Mouse (Mus musculus) mature B cell (primary cell): ENCODE measurements around the gene Map3k5.
"Not testable (repeated sequence)": the region's sequence is repeated elsewhere in the genome, so short reads cannot be mapped to it uniquely, and the experiment has no call there.

ENCODE experiments used
- in situ Hi-C: fragments of 300-500 bp; cut with MboI; formaldehyde crosslinking; loops from 2 replicates; pipeline ENCODE4 v1.14.3; 2019

Gene Map3k5

DNA sequence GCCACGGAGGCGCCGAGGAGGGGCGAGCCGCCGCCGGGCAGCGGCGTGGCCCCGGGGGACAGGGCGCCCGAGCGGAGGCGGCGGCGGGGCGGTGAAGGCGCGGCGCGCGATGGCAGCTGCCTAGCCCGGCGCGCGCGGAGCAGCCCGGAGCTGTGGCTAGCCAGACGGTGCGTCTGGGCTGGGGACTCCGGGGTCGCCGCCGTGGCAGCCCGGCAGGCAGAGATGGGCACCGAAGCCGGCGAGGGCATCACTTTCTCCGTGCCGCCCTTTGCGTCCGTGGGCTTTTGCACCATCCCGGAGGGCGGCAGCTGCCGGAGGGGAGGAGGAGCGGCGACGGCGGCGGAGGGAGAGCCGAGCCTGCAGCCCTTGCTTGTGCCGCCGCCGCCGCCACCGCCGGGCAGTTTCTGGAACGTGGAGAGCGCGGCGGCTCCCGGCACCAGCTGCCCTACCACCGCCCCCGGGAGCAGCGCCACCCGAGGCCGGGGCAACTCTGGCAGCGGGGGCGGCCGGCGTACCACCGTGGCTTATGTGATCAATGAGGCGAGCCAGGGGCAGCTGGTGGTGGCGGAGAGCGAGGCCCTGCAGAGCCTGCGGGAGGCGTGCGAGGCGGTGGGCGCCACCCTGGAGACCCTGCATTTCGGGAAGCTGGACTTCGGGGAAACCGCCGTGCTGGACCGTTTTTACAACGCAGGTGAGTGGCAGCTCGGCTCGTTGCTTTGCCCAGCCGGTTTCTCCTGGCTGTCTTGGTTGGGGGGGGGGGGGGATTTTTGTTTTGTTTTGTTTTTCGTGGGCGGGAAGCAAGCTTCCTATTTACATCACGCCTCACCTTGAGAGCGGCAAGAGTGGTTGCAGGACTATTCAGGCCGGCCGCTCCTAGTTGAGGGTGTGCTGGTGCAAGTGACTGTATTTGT, at the start of gene Map3k5:
Gene Map3k5, plus strand, starts transcription at position 89 of the 911 bp plus-strand sequence.
- in situ Hi-C loops: loop anchor here (5.0 to 10.0 kb wide), 2 partner anchors 60 to 138 kb away; no protein-coding TSS in a partner anchor

DNA sequence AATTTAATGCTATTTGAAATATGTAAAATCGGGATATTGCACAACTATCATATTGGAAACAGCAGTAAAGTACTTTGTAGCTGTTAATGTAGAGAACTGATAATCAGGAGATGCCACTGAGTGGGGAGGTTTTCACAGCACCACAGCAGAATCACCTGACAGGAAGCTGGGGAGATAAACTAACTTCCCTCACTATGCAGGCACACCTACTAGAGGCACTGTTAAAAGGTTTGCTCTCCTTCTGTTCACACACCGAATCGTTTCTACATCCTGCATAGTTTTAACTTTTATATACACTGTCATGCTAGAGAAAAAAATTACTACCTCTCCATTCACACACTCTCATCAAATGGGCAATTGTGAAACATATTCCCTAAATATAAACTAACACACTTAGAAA, 48.0 kb upstream of the Map3k5 start:
- in situ Hi-C loops: loop anchor here (25.0 kb wide), 1 partner anchor 649 kb away; no protein-coding TSS in a partner anchor

DNA sequence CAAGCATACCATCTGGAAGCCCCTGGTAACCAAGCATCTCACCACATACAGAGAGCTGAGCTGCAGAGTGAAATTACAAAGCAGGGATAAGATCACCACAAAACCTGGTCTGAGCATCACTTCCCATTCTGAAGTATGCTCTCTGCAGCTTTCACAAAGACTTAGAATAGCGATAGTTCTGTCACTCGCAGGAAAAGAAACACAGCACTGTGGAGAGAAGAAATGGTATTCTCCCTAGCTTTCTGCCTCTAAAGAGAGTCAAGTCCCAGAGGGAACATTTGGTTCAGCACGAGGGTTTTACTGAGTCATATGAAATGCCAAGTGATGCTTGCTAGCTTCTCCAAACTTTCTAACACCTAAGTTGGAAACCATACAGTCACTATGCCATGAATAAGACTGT, 44.4 kb upstream of the Map3k5 start:
- in situ Hi-C loops: loop anchor here (25.0 kb wide), 1 partner anchor 653 kb away; no protein-coding TSS in a partner anchor

DNA sequence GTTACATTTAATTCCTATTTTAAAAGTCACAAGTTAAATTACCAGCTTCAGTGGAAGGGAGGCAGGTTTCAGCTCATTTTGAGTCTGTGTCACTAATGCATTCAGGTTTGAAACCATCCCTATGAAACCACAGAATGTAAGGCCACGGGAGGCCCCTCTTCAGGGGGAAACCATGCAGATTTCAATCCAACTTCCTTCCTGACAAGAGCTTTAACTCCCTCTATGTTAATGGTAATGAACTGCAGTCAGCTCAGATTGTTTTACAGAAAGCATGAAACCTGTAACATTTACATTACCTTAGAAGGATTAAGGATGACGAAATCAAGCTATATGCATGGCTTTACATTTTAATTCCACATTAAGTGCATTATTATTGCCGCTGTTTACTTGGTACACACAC, 42.6 kb upstream of the Map3k5 start:
- in situ Hi-C loops: loop anchor here (25.0 kb wide), 1 partner anchor 654 kb away; no protein-coding TSS in a partner anchor

DNA sequence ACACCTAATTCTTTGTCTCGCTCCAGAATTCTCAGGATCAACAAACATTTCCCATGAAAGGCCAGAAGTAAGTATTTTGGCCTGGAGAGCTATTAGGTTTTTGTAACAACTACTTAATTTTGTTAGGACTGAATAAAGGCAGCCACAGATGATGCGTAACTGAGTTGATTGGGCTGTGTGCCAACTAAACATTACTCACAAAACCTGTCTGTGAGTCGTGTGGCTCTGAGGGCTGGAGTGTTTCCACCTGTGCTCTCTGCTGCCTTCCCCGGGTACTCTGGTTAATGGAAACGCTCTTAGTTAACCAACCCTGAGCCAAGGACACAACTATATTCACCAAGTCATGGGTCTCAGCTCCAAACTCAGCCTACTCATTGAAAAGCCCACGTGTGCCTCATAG, 41.1 kb upstream of the Map3k5 start:
- in situ Hi-C loops: loop anchor here (25.0 kb wide), 1 partner anchor 656 kb away; no protein-coding TSS in a partner anchor

DNA sequence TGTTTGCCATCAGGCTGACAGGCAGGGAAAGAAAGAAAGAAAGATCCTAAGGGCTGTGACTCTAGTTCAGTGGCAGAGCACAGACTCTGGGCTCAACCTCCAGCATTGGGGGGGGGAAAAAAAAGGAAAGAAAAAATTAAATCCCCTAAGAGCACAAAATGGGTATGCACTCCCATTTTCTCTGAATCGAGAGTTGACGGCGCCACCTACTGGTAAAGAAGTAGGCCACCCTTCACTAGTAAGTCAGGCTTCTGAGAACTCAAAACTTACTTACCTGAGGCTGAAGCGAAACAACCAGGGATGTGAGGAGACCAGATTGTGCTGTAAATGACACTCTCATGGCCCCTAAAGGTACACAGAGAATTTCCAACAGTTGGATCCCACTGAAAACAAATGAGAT, 40.3 kb upstream of the Map3k5 start:
- in situ Hi-C loops: loop anchor here (25.0 kb wide), 1 partner anchor 657 kb away; no protein-coding TSS in a partner anchor

DNA sequence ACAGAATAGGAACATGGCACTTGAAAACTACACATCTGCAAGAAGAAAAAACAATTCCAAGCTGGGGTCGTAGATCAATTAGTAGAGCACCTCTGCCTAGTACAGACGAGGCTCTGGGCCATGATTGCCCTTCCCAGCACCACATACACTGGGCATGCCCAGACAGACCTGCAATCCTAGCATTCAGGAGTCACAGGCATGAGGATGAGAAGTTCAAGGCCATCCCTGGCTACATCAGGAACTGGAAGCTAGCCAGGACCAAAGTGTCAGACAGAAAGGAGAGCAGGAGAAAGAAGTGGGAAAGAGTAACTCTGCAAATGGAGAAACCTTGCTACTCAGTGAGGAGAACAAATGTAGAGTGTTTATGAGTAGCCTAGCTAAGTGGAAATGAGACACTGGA, 34.1 kb upstream of the Map3k5 start:
- in situ Hi-C loops: no loop called here

DNA sequence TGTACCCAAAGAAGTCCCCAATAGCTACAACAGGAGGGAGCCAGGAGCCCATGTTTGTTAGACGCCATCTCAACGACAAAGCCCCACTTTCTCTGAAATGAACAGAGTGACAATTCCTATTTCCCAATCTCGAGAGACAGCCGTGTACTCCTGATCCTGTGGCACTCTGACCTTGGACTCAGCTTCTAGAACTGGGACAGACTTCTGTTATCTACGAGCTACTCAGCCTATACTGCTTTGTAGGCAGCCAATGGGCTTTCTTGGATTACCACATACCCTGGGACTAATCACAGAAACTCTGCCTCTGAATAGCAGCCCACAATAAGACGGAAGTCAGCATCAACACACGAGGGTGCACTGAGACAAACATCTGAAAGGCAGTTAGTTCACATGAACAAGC, 32.3 kb upstream of the Map3k5 start:
- in situ Hi-C loops: no loop called here

DNA sequence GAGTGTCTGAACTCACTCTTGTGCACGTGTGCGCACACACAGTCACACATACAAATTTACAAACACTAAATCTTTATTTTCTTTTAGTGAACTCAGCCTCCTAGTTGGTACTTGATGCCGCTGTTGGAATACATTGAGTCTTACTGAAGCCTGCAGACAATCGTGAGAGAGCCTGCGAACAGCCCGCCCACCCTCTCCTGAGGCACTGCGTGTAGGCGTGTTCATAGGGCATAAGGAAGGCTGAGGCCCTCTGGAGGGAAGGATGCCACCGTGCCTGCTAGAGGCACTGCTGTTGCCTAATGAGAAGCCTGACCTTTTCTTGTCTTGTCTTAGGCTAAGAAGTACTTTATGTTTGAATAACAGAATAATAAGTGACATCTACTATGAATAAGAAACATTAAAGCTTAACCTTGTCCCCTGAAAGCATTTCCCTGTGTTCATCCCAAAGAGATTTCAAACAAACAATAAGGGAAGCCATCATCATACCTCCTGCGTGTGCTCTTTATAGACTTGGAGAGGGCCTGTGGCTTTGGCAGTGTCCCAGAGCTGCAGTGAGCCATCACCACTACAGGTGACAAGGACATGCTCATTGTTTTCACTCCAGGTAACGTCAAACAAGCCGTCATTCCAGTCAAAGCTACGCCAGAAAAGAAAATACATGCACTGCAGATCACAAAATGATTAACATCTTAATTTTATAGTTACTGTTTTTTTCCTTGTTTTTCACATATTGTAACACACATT, 30.0 kb upstream of the Map3k5 start:
- in situ Hi-C loops: no loop called here

DNA sequence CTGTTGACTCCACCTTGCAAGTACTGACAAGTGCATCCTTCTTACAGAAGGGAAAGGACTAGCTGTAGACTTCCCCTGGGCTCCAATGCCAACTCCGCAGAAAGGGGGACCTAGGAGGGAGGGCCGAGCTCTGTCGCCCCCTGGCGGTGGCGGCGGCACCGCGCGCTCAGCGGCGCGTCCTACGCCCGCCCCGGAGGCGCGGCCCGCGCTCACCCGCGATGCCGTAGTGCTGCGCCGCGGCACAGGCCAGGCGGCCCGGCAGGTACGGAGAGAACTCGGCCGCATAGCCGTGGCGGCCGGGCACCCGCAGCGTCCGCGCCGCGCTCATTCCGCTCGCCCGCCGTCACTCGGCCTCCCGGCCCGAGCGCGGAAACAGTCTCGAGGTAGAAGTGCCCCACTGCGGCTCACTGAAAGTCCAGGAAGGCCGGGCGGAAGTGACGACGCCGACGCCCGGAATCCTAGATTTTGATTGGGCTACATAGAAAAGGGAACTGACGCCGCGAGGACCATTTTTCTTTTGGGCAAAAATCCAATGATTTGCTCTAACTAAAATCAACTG, 26.9 kb upstream of the Map3k5 start, which contains the start of gene Pex7:
Gene Pex7, minus strand, starts transcription at position 444 of the 559 bp plus-strand sequence.
- in situ Hi-C loops: no loop called here

DNA sequence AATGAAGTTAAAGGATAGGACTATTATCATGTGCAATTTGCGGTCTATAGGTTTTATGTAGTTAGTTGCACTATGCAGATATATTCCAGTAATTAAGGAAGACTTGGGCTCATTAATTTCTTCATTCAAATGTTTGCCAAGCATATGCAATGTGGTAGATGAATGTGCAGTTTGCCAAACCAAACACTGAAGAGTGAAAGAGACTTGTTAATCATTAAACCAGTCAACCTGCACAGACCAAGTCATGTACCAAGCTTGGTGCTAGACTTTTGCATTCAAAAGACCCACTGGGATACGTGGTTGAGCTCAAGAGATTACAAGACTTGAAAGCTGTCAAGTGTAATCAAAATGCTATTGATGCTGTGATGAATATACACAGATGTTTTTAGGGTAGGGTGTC, 26.2 kb upstream of the Map3k5 start:
- in situ Hi-C loops: no loop called here

DNA sequence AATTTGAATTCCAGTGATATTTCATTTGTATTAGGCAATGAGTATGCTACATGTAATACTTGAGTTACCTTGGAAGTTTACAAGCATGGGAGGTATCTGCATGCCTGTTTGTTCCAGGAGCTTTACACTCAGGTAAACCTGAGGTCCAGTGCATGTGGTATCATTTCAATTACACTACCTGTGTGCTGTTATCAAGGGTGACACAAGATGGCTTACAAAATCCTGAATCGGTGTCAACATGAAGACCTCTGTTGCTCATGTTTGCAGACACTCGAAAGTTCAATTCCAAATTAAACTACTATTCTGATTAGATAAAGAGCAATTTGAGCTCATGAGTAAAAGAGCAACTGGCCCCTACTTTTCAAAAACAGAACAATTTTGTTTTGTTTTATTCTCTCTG, 23.8 kb upstream of the Map3k5 start:
- in situ Hi-C loops: no loop called here

DNA sequence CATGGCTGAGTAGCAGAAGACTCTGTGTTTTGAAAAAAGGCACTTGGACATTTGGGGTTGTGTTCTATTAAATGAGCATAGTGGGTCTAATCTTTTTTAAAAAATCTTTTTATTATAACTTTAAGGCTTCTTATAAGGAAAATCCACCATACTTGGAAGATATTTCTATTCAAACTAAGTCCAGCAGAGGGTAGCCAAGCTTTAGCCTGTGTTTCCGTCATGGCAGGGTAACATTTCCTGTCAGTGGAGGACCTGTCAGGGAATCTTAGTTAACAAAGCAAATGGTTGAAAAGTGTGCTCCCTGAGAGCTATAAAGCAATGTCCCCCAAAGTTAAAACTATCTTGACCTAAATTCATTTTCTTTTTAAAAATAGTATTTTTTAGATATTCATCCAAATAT, 22.7 kb upstream of the Map3k5 start:
- in situ Hi-C loops: no loop called here

DNA sequence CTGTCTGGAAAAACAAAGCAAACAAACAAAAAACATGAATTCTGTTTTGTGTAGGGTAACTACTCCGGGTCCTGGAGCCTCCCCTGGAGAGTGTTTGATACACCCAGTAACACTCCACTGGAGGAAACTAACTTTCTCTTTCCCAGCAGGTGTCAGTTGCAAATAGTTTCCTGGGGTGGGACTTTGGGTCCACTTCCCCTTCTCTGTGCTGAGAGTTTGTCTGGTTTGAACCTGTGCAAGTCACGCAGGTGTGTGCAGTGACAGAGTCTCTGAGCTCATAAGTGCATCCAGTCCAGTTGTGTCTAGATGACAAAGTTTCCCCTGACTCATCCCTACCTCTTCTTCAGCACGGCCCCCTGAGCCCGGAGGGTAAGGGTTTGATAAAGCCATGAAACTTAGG, 20.5 kb upstream of the Map3k5 start:
- in situ Hi-C loops: no loop called here

DNA sequence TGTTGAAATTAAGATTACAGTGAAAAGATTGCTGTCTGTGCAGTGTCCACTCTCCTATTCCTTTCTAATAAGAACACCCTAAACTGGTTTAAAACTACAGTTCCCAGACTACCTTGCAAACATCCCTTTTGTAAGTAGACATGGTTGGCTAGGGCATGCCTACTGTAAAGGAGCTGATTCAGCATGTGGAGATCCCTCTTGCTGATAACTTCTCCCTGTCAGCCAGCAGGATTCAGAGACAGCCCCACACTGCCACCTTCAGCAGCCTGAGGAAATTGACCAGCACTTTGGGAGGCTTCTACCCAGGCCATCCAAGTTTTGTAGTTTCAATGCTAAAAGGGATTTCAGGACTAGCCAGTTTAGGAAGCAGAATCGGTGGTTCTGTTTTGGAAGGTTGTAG, 19.0 kb upstream of the Map3k5 start:
- in situ Hi-C loops: no loop called here

DNA sequence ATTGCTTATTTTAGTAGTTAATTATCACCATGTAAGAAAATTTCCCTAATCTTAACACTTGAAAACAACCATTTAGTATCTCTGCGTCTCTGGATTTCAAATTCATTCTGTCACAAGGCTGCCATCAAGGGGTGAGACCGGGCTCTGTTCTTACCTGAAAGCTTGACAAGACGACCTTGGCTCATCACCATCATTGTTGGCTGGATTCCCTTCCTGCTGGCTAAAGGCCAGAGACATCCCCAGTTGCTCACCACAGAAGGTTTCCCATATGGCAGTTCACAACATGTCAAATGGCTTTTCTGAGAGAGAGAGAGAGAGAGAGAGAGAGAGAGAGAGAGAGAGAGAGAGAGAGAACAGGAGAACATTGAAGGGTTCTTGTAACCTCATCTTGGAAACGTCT, 11.9 kb upstream of the Map3k5 start:
- in situ Hi-C loops: no loop called here

DNA sequence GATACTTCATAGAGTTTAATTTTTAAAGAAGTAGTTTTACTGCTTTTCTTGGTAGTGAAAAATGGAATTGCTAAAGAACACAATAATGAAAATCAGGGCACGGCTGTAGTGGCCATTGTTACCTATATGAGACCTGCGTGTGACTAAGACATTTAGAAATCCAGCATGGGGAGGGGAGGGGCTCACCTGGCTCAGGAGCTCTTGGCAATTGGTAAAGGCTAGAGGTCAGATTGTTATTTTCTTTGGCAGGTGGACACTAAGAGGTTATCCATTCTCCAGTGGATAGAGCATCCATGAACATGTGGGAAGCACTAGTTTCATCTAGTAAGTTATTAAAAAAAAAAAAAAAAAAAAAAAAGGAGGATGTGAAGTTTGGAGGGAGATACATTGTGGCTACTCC, 10.0 kb upstream of the Map3k5 start:
- in situ Hi-C loops: no loop called here

DNA sequence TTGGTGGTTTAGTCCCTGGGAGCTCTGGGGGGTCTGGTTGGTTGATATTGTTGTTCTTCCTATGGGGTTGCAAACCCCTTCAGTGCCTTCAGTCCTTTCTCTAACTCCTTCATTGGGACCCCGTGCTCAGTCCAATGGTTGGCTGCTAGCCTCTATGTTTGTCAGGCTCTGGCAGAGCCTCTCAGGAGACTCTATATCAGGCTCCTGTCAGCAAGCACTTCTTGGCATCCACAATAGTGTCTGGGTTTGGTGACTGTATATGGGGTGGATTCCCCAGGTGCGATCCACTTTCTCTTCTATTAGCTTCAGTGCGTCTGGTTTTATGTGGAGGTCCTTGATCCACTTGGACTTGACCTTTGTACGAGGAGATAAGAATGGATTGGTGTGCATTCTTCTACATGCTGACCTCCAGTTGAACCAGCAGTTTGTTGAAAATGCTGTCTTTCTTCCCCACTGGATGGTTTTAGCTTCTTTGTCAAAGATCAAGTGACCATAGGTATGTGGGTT, 7.8 kb upstream of the Map3k5 start:
- in situ Hi-C loops: not testable (repeated sequence)

DNA sequence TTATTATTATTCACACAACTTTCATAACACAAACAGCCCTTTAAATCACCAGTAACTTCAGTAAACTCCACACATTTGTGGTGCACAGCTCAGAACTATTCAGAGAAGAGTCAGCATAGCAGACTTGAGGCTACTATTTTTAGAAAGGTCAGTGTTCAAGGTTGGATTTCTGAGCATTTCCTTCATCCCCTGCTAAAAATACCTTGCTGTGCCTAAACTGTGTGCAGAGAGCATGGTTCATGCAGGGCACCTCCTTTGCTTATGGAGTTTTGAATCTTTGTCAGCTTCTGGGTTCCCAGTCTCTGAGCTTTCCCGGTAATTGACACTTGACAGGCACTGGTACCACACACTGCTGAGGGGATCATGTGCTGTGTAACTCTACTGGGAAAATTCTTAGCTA, 6.1 kb upstream of the Map3k5 start:
- in situ Hi-C loops: no loop called here

DNA sequence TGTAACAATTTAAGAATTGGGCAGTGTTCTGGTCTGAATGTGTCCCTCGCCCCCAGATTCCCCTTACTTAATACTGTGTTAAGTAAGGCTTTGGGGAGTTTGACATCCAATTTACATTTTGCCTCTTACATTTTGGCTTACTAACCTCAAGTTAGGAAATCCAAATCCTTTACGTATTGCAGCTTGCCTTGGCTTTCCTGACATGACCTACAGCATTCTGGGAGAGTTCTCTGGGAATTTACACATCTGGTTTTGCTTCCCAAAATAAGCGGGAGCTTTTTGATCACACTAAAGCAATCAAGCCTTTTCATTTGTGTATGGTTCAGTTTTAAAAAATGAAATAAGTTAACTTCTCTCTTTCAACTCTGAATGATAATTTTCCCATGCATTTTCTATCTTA, 1.3 kb upstream of the Map3k5 start:
- in situ Hi-C loops: loop anchor here (5.0 to 10.0 kb wide), 2 partner anchors 62 to 139 kb away; no protein-coding TSS in a partner anchor

DNA sequence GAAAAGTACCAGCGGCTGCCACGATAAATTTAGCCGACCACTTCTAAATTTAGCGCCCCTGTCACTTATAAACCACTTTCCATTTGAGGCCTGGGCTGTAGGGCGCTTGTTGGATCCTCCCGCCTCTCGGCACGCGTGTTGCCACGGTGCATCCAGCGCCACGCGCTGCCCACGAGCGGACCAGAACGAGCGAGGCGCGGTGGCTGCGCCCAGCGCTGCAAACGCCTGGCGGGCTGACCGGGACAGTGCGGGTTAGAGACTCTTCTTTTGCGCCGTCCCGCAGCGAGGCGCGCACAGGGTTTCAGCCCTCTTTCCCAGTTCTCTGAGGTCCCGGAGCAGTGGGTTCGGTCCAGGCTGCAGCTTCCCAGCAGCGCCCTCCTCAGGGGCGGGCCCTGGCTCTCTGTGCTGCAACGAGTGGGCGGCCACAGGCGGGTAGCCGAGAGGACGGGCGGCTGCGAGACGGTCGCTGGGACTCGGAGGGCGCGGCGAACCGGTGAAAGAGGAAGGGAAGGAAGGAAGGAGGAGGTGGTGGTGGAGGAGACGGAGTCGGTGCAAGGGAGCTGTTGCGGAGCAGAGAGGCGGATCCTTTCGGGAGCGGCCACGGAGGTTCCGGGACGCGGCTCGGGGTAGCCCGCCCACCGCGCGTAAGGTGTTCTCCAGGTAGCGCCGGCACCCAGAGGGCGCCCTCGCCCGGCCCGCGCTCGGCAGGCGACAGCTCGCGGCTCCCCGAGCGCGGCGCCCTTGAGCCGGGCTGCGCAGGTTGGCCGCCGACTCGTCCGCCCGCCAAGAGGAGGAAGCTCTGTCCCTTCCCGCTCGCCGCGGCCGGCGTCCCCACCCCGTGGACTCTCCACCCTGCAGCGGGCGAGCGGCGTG, 525 bp upstream of the Map3k5 start:
- in situ Hi-C loops: loop anchor here (5.0 to 10.0 kb wide), 2 partner anchors 61 to 139 kb away; no protein-coding TSS in a partner anchor
